Mouse (Mus musculus) spleen, embryonic (tissue): ENCODE data around the gene Fn3k.

Experiments
- CTCF ChIA-PET: fragments of 350-600 bp; sonication (Branson Sonifier 250); formaldehyde crosslinking; loops from one replicate; lab custom pipeline; 2022; lab: Charles Lee

Gene Fn3k

DNA sequence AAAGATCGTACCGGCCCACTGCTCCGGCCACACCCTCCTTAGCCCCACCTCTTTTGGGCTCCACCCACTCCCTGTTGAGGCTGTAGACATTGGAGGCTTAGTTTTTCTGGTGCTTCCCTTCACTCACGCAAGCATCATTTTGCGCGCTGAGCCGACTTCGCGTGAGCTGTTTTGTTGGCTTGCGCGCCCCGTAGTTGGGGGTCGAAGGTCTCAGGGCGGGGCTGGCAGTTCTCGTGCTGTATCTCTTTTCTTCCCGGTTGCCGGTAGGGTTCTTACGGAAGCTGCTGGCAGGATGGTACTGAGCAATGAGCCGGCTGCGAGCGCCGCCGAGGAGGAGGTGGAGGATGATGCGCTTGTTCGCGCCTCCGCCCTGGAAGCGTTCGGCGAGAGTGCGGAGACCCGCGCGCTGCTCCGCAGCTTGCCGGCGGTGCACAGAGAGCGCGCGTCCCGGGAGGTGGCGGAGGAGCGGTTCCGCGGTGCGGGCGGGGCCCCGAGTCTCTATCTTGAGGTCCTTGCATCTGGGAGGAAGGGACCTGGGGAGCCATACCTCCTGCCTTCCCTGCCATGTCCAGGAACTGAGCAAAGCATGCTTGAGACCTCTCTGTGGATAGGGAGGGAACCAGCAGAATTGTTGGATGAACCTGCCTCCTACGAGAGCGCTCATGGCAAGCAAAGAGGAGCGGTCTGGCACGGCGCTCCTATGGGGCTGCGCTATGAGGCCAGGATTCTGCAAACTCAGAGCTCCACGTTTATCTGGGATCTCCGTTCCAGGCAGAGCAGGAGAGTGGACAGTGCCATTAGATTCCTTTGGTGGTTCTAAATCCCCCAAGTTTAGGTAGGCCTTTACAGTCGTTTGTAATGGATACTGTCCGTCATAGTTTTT is 17.3 kb downstream of the Fn3k start, which contains the start of gene Tbcd:
Gene Tbcd (plus strand): TSS at position 197 of the 883 bp plus-strand sequence.
- CTCF ChIA-PET, result no interaction called here

- CTCF ChIA-PET, result no interaction called here
Observed at GRCm38 (mm10) chr11:121457874-121458273, 23.2 kb downstream of the Fn3k start.

GRCm38 (mm10) chr11:121467408-121467807 is 32.7 kb downstream of the Fn3k start:
- CTCF ChIA-PET, result no interaction called here

DNA sequence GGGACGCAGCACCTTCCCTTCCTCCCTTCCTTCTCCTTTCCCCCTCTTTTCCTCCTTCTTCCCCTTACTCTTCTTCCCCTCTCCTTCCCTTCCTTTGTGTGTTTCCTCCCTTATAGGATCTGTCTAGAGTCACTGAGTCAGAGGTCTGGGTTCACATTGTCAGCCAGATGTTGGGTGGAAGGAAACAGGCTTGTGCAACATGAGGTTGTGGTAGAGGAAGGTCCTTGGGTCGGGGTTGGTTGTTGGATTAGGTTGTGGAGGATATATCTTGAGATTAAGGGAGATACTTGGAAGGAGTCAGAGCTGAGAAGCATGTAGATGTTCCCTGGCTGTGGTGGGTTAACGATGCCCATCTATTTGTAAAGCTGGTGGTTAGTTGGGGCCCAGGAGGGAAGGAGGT is 40.1 kb downstream of the Fn3k start:
- CTCF ChIA-PET, result no interaction called here

DNA sequence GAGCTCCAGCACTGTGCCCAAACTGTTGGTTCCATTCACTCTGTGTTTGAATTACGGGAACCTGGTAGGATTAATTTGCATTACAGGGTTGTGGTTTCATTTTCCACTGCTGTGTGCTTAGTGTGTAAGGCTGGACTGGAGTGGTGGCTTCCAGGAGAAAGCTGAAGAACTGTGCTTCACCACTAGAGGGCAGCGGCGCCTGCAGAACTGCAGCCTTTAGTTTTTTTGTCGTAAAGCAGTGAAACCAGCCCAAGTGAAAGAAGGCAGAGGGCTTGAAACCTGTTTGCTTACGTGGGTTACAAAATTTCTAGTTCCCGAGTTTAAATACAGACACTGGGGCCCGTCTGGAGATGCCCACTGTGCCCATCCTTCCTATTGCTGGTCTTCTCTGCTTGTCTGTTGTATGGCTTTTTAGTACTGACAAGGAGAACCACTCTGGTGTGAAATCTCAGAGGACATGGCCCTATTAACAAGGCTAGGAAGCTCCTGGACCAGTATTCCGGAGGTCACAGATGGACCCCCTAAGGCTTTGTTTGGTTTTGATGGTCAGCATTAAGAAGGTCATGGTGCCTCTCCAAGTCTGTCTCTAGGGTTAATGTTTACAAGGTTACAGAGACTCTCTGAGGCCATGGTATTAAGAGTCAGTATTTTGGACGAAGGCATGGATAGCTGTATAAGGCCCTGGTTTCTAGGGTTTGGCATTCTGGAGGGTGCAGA is 41.1 kb downstream of the Fn3k start:
- CTCF ChIA-PET, result interaction anchor here (0.7 kb wide), 1 partner anchor 239 kb away, joined by 3 read pairs; no protein-coding TSS in a partner anchor

GRCm38 (mm10) chr11:121479476-121480203 is 44.9 kb downstream of the Fn3k start:
- CTCF ChIA-PET, result no interaction called here

DNA sequence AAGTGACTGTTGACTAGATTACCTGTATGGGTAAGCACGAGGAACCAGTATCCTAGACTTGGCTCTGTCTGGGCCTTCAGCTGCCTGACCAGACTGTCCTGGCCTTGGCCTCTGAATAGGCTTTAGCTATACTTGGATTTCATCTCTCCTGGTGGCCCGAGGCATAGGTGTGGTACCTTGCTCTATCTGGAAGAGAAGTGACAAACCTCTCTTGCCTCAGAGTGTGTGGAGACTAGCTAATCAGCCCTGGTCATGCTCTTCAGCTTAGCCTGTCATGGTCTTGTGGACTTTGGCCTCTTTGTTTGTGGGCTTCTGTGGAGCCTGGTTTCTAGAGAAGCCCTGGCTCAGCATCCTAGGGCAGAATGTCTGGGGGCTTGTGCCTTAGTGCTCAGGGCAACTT is 46.4 kb downstream of the Fn3k start:
- CTCF ChIA-PET, result no interaction called here

- CTCF ChIA-PET, result no interaction called here
Observed at GRCm38 (mm10) chr11:121485882-121486281, 51.2 kb downstream of the Fn3k start.

DNA sequence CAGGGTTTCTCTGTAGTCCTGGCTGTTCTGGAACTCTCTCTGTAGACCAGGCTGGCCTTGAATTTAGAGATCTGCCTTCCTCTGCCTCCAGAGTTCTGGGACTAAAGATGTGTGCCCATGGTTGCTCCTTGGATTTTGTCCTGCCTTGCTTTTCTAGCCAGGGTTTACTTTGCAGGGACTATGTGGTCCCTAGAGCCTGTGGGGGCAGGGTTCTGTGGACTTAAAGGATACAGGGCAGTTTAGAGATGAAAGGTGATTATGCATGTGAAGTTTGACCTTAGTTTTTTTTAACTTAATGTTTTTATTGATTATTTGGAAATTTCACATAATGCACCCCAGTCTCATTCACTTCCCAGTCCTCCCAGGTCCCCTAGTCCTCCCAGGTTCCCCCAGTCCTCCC is 55.9 kb downstream of the Fn3k start:
- CTCF ChIA-PET, result no interaction called here
